Mouse (Mus musculus) limb, embryonic 15.5 days (tissue): Measurements from ENCODE around the gene Utp4. TPM values are rescaled to one million over a fixed set of nuclear protein-coding genes. Genes with fewer than 3 reads are reported as not detected.

Experiments used
- polyA plus RNA-seq: library from polyadenylated mRNA; unstranded; fragments of >200 nt; fragmentation: Nextera tagmentation; extraction: Ambion mirVana; gene quantifications from 2 replicates; pipeline ENCODE4 v1.2.1, GENCODE M21; 2015

The Utp4 gene
- polyA plus RNA-seq, 1 experiment from 2014 or later = 64.0 TPM

Other genes starting within 250 kb of the Utp4 start
- gene Tango6, start 210.6 kb upstream of the Utp4 start, polyA plus RNA-seq = 8.2 and 8.9 TPM in 2 replicates
- 0.42 and 0.76 TPM in 2 replicates for gene Has3, start 23.4 kb upstream of the Utp4 start, polyA plus RNA-seq
- 14.9 and 17.8 TPM in 2 replicates for gene Sntb2, start 42.1 kb downstream of the Utp4 start, polyA plus RNA-seq
- gene Vps4a, start 137.6 kb downstream of the Utp4 start, polyA plus RNA-seq = 71.3 and 79.3 TPM in 2 replicates
- gene Pdf, start 155.0 kb downstream of the Utp4 start, polyA plus RNA-seq = 43.8 and 47.2 TPM in 2 replicates
- gene Cog8, start 163.1 kb downstream of the Utp4 start, polyA plus RNA-seq = 37.1 and 39.9 TPM in 2 replicates
- gene Nip7, start 163.2 kb downstream of the Utp4 start, polyA plus RNA-seq = 82.9 TPM in 2 replicates
- not detected in 2 replicates for gene Tmed6, start 172.0 kb downstream of the Utp4 start, polyA plus RNA-seq
- gene Terf2, start 202.9 kb downstream of the Utp4 start, polyA plus RNA-seq = 16.5 and 18.2 TPM in 2 replicates